Mouse (Mus musculus) c-Kit-negative CD71-positive TER-119-positive erythroid progenitor cells, embryonic 14.5 days (primary cell): Measurements from ENCODE around the gene Ufsp2.

Experiments
- DNase-seq: peaks from one replicate; pipeline ENCODE4 v3.0.0-alpha.2; 2013; ENCODE audit warnings: low read depth, low spot score

Gene Ufsp2

DNA sequence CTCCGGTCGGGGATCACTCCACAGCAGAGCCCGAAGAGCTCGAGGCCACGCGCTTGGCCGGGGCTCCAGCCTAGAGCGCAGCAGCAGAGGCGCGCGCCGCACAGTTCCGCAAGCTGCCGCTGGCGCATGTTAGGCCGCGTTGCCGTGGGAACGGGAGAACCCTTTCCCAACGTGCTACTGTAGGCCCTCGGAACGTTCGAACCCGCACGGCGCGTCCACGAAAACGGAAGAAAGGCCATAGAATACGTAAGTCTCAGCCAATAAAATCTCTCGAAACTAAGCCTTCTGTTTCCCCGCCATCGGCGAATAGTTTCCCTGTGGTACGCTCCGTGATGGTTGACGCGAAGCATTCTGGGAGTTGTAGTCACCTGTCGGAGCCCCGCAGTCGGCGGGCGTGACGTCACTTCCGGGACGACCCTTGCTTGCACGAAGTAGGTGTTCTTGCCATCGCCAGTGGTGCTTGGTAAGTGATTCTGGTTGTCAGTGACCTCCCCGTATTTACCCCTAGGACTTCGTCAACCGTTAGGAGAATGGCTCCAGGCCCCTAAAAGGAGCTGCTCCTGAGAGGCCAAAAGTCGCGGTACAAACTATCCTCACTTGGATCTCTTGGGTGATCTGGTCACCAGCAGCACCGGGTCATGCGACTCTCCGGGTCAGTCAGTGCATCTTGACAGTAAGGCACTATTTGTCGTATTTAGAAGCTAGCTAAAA lies at the start of gene Ufsp2, which contains the start of gene 1700029J07Rik:
Gene Ufsp2, plus strand, starts transcription at position 403 of the 711 bp plus-strand sequence.
Gene 1700029J07Rik, minus strand, starts transcription at position 127 of the 711 bp plus-strand sequence.
- DNase-seq, result peak; percentile 93

DNA sequence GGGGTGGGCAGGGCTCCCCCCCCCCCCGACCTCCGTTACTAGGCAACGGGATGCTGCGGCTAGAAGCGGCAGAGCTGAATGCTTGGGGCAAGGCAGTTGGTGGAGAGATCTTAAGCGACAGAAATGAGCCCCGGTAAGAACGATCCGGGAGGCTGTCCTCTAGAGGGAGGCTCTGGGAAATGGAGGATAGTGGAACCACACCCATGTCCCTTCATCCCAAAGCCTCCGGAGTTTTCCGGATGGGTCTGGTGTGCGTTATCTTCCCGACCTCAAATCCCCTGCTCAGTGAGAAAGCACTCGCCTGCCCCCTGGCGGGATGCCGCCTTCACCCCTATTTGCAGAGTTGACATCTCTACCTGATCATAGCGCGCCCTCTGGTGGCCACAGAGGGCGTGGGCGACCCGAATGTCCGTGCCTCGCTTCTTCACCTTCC lies 40.7 kb upstream of the Ufsp2 start, which contains the start of gene Ccdc110:
Gene Ccdc110, plus strand, starts transcription at position 38 of the 433 bp plus-strand sequence.
- DNase-seq, result peak; percentile 48

DNA sequence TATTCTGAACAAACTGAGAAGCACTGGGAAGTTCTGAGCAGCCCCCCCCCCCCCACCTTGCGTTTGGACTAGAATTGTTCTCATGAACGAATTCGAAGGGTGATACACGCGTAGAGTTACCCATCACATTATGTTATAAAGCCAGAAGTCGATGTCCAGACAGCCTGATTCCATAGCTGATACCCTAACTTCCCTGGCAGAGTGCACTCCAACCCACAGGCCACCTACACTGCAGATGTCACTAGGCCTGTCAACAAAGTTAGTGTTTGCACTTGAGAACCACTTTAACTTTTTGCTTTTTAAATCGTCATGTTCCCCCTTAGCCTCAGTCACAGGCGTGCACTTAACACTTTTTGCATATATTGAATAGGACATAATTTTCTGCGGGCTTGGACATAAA lies 38.3 kb upstream of the Ufsp2 start:
- no peak for DNase-seq

DNA sequence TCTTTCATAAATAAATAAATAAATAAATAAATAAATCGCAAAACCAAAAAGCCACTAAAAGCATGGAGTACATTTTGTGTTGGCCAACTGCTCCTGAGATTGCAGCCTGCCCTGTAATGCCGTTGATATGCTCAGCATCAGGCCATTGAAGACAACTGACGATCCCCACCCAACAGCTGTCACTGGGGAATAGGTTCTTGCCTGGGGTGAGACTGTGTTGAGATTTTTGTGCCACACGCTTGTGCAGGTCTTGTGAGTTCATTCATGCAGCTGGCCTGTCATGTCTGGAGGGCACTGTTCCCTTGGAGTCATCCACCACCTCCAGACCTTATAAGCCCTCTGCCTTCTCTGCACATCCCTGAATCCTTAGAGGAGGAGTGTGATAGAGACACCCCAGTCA lies 29.0 kb upstream of the Ufsp2 start:
- DNase-seq, result no peak

DNA sequence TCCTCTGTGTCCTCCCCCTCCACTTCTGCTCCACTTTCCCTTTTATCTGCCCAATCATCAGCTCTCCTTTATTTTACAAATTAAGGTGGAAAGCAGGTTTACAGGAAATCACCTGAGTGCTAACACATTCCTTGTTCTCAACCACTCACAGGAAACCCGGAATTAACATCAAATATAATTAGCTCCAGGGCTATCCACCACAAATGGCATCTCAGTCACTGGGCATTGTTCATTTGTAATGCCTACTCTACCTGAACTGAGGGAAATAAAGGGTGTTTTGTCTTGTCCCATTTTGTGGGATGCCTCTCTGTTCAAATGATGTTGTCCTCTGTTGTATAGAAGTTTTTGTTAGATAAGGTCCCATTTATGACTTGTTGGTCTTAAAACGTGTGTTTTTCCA lies 24.7 kb upstream of the Ufsp2 start:
- DNase-seq, result no peak

DNA sequence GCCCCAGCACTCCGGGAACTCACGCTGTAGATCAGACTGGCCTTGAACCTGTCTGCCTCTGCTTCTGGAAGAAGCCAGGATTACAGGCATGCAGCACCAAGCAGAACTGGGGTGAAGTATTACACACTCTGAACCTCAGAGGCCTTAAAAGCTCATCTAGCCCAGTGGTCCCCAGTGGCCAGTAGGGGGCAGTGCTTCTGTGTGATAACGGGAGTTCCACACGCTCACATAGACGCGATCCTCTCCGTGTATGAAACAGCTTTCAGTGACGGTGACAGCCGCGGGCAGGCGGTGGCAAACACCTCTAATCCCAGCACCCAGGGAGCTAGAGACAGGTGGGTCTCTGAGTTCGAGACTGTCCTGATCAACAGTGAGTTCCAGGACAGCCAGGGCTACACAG lies 4.4 kb upstream of the Ufsp2 start:
- no peak for DNase-seq

DNA sequence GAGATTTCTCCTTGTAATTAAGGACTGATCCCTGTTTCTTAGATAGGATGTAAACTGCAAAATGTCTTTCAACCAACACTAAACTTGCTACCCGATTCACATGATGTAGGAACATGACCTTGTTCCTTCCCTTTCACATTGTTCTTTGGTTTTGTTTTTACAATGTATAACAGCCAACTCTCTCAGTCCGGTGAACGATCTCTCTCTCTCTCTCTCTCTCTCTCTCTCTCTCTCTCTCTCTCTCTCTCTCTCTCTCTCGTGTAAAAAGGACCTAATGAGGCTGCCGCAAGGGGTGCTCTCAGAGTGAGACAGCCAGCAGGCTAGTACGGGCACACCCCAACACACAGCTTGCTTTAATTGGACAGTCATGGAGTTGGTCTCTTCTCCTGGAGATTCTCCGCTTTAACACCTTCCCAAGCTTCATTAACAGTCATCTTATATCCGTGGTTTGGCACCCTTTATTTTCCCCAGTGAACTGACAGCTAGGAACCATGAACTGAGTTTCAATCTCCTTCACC lies 1.3 kb upstream of the Ufsp2 start:
- no peak for DNase-seq

DNA sequence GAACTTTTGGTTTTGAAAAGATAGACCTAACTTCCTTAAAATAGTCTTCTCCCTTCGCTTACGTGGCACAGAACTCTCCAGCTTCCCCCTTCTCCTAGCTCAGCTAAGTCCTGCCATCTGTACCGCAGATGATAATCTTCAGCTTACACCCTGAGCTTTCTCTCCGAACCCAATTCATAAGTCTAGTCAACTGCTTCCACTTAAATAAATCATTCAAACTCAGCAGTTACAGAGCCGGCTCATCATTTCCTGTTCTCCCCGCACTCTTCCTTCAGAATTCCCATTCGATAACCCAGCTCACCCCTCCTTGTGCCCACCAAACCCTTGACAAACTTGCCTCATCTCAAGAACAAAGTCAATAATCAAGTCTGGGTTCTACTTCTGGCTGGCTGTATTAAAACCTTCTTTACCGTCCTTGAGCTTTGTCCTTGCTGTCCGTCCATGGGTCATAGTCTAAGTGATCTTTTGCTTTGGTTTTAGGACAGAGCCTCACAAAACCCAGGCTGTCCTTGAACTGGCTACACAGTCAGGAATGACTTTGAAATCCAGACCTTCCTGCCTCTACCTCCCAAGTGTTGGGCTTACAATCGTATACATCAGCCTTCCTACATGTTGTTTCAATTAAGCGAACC lies 625 bp downstream of the Ufsp2 start:
- no peak for DNase-seq

DNA sequence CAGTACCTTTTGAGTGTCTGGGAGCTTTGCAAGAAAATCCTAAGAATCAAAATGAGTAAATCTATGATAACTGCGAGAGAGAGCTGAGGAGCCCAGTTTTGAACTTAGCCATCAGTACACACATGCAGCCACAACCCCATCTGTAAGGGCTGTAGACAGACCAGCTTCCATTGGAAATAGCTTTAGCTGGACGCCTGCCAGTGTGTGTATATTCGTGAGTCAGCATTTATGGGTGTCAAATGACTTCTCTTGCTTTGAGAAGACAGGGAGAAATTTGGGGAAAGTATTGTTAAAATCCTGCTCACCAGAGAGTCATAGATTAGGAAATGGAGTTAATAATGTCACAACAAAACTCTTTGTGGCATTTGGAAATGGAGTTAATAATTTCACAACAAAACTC lies 11.3 kb downstream of the Ufsp2 start:
- no peak for DNase-seq

DNA sequence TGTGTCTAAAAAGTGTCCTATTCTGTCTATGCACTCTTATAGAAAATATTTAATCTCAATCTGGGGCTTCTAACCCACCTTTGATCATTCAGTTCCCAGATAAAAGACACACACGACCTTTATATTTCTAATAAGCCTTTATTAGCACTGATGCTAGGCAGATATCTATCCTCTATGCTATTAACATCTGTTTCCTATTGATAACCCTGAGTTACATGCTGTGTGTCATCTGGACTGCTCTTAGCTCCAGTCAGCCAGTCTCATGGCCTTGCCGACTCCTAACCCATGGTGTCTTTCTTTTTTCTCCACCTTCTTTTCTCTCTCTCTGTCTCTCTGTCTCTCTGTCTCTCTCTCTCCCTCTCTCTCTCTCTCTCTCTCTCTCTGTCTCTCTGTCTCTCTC lies 12.9 kb downstream of the Ufsp2 start:
- DNase-seq, result no peak

DNA sequence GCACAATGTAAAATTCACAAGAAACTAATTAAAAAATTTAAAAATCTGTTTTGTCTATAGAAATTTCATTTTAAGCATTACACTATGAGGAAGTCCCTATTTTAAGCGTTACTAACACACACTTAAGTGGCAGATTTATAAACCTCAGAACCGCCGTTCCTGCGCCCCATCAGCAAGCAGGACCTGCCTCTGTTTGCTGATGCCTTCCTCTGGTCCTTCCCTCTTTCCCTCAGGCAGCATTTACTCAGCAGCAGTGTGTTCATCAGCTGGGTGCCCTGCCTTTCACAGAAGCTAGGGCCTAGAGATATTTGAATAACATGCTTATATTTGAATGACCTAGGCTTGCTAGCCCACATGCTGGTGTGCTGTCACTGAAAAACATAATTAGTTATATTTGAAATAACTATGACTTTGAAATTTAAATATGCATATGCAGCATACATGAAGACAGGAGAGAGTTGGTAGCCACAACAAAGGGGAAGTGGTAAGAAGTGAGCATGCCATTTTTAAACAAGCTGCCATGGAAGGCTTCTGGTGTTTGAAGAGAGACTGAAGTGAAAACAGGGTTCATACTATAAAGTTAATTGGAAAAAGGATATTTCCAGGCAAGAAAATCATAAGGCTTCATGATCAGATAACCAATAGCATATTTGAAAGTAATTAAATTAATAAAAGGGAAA lies 15.4 kb downstream of the Ufsp2 start:
- DNase-seq, result no peak

DNA sequence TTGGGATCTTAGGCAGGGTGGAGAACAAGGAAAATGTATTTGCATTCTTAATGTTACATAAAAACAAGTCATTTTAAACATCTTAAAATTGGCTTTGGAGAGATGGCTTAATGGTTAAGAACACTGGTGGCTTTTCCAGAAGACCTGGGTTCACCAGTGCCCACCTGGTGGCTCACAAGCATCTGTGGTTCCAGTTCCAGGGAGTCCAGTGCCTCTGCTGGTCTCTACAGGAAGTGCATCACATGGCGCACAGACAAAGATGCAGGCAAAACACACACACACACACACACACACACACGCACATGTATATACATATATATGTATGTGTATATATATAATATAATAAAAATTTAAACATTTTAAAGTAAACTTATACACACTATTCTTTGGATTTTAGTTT lies 18.8 kb downstream of the Ufsp2 start:
- no peak for DNase-seq

DNA sequence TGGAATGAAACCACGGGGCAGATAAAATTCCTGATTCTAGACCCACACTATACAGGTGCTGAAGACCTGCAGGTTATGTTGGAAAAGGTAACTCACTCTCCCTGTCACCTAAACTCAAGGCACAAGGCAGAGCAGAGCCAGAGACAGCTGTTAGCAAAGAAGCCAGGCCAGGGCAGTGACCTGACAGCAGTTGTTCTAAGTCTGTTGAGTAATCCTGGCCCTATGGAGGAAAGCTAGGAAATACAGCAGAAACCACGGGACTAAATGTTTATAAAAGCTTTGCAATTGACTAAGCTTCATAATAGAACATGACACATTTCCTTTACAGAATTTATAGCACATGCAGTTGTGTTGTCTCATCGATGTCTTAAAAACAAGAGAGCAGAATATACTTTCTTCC lies 20.2 kb downstream of the Ufsp2 start:
- no peak for DNase-seq

DNA sequence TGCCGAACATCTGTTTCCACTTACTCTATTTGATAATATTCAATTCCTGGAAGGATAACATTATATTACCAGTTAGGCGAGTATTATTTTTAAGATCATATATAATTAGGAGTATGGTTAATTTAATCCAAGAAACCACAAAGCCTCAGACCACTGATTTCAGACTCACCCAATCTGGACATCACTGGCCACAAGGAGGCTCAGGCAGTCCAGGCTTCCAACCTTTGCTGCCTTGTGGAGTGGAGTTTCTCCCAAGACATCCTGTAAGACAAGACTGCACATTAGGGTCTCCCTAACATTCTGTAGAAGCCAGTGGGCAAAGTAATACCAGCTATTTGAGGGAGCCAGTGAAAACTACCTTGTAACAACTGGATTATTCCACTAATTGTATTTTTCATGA lies 22.9 kb downstream of the Ufsp2 start:
- DNase-seq, result no peak

DNA sequence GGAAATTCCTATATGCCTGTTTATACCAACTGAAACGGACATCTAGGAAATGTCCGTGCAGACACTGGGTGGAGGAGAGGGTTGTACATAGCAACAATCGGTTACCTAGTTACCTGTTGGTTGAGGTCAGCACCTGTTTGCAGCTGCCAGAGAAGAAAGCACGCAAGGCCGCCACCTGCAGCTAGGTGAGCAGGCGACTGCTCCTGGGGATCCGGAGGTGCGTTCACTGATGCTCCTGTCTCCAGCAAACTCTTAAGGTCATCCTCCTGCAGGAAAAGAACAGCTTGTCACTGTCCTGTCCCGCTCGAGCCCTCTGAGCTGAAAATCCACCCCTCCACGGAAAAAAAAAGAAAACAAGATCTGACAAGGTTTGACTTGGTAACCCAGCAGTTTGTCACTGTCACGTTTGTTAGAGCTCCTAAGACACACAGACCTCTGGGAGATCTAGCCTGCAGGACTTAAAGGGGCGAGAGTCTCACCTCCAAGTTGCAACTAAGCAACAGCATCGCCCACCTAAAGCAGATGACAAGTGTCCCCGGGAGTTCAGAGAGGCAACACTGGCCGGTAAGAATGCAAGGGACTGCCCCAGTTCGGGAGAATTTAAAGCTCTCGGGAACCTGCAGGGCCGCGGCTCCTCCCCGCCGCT lies 23.9 kb downstream of the Ufsp2 start, which contains the start of gene Lrp2bp:
Gene Lrp2bp, plus strand, starts transcription at position 166 of the 646 bp plus-strand sequence.
- DNase-seq, result no peak

DNA sequence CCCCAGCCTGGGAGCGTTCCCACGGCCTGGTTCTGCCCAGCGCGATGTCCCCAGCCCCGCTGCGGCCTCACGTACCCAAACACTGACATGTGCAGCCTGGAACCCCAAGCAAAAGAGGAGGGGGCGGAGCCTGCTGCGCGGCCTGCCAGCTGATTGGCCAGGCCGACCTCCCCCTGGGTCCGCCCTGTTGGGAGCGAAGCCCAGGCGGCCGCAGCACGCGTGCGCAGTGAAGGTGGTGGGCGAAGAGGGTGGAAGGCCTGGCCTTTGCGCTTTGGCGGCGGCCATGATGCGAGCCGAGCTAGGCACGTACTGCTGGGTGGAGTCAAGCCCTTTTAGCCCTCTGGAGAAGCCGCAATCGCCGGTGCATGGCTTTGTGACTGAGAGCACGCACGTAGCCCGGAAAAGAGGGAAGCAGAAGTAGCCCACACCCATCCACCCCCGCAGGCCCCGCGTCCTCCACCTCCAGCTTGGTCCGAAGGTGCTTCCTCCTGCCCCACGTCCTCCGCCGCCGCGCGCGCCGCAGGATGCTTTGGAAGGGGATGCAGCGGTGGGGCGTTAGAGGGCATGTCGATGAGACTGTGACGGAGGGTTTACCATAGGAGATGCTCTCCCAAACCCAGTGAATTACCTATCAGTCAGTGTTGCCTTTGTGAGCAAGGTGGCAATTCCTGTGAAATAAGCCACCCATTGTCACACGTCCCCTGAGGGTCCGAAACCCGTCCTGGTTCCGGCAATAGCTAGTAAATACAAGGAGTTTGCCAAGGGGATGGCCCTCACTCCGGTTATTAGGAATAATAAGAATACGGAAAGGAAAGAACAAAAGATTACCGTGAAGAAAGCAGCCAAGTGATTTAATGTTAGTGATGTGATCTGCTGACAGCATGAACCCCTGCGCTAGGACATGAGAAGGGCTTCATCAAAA lies 24.7 kb downstream of the Ufsp2 start:
- peak; percentile 95 for DNase-seq

DNA sequence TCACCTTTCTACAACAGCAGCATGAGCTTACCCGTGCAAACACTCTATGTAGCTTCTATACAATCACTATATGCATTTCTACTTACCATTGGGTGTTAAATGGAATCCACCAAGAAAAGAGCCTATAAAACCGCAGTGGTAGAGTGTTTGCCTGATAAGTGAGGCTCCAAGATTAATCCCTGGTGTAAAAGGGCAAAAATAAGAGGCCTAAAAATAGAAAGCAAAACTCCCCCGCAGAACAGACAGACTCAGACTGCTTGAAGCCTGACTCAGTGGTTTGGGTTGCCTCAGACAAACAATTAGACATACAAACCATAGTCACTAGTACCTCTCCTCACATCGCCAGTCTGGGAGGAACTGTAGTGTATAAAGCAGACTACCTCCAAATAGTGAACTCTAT lies 30.3 kb downstream of the Ufsp2 start, which contains the start of gene Ankrd37:
Gene Ankrd37, minus strand, starts transcription at position 112 of the 400 bp plus-strand sequence.
- no peak for DNase-seq

DNA sequence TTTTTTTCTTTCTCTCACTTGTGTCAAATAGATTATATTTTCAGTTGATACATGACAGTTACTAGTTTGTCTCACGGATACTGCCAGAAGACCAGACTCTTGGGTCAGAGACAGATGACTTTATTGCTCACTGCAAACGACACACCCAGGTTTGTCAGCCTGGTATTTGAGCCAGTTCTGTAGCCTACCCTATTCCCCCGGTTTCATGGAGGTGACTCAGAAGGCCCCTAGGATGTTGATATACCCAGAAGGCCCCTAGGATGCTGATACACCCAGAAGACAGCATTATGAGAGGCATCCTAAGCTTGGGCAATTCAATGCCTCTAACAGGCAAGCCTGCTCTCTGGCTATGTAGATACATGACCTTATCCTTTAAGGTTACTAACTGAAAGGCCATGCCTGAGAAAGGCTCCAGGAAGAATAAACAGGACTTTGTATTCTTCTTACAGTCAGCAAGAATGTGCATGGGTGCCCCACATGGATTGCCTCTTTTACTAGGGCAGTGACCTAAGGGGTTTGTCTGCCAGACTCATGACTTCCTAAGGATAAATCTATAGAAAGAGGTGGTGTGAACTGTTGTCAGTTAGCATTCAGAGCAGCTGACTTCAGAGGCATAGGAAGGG lies 31.8 kb downstream of the Ufsp2 start:
- no peak for DNase-seq

DNA sequence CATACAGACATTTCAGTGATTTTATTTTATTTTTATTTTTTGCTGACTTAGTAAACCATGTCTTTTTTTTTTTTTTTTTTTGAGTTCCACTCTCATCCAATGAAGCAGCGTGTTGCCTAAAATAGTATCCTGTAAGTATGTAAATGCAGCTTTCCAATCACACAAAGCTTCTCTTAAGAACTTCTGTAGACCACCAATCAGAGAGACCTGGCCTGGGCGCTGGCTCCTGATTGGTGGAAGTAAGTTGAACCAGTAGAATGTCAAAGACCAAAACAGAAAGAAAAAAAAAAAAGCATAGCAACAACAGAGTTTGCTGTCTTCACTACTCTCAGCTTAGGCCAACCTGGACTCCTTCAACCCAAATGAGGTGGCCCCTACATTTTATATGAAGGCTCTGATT lies 35.0 kb downstream of the Ufsp2 start:
- no peak for DNase-seq
